Mouse (Mus musculus): ENCODE measurements around the gene Dst.
"Not testable (repeated sequence)": the region's sequence is repeated elsewhere in the genome, so short reads cannot be mapped to it uniquely, and the experiment has no call there.

The Dst gene

DNA sequence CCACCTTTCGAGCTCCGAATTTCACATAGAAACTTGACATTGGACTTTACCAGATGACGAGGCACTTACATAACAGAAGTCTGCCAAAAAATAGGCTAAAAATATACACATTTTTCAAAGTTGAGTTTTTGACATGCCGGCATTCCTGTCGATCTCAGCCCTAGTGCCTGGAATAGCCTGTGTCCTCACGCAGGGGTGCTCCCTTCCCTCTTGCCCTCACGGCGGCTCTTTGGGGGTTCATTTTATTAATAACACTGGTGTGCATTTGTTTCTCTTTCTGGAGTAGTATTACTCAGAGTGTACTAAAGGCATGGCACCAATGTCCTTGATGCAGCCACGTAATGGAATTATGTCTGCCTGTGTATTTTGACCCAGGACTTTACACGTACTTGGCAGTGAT, 146.9 kb downstream of the Dst start:
- Histone ChIP-seq H3K4me3 (replicated peaks; ENCODE audit: low read length) (no peak overlapping the region), H3K27me3 (ENCODE audit: insufficient read depth, low read length) (no peaks in the 10 kb centered on the region), H3K4me1 (replicated peaks; ENCODE audit: low read depth, low read length) (peaks cover 93% of the 10 kb centered on the region), H3K36me3 (ENCODE audit: insufficient read depth, low read length) (no peaks in the 10 kb centered on the region), H3K9me3 (ENCODE audit: low read length) (no peaks in the 10 kb centered on the region)
- no peak for TF ChIP-seq CTCF (conservative IDR thresholded peaks at IDR 0.05; ENCODE audit: low read length)
- no peak for TF ChIP-seq NANOG (IDR thresholded peaks at IDR 0.05; ENCODE audit: borderline replicate concordance, low read length)
- TF ChIP-seq POU5F1 (IDR thresholded peaks at IDR 0.05; ENCODE audit: borderline replicate concordance, low read length): no peak

DNA sequence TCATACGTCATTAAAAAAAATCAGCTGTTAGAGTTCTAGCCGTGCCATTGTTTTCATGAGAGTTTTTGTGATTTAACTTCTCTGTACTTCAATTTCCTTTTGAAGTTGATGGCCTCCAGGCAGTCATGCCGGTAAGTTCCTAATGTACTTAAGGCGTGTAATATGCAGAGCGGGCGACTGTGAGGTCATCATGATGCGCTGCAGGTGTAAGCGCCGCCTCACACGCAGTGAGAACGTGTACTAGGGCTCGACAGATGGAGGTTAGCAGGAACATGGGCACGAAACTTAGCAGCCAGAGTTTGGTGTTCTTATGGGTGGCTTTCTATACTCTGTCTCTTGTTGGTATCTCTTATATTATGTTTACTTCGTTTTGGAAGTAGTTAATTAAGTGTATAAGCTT, 148.6 kb downstream of the Dst start:
- Histone ChIP-seq H3K4me3 (replicated peaks; ENCODE audit: low read length) (no peak overlapping the region), H3K36me3 (ENCODE audit: insufficient read depth, low read length) (no peaks in the 10 kb centered on the region), H3K27me3 (ENCODE audit: insufficient read depth, low read length) (no peaks in the 10 kb centered on the region), H3K4me1 (replicated peaks; ENCODE audit: low read depth, low read length) (peaks cover 94% of the 10 kb centered on the region), H3K9me3 (ENCODE audit: low read length) (no peaks in the 10 kb centered on the region)
- TF ChIP-seq CTCF (conservative IDR thresholded peaks at IDR 0.05; ENCODE audit: low read length): no peak
- no peak for TF ChIP-seq POU5F1 (IDR thresholded peaks at IDR 0.05; ENCODE audit: borderline replicate concordance, low read length)
- TF ChIP-seq NANOG (IDR thresholded peaks at IDR 0.05; ENCODE audit: borderline replicate concordance, low read length): no peak

DNA sequence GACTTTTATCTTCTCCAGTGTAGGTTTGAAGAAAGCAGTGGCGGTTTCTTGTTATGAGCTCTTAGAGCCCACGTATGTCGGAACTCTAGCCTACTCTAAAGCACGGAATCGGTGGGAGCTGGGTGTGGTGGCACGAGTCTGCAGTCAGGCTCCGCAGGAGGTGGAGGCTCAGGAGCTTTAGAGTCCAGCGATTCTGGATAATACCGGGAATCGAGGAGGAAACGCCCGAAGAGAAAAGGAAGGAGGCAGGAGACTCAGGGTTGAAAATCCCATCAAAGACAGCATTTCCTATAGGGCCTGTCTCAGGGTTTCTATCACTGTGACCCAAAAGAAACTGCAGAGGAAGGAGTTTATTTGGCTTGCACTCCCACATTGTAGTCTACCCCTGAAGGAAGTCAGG, 151.2 kb downstream of the Dst start:
- H3K4me3 ChIP-seq (replicated peaks; ENCODE audit: low read length): peak overlapping the region; percentile 24
- H3K9me3 ChIP-seq (ENCODE audit: low read length): no peaks in the 10 kb centered on the region
- H3K4me1 ChIP-seq (replicated peaks; ENCODE audit: low read depth, low read length): peaks cover 91% of the 10 kb centered on the region
- TF ChIP-seq CTCF (conservative IDR thresholded peaks at IDR 0.05; ENCODE audit: low read length): no peak
- no peak for TF ChIP-seq POU5F1 (IDR thresholded peaks at IDR 0.05; ENCODE audit: borderline replicate concordance, low read length)
- TF ChIP-seq NANOG (IDR thresholded peaks at IDR 0.05; ENCODE audit: borderline replicate concordance, low read length): no peak
- H3K36me3 ChIP-seq (ENCODE audit: insufficient read depth, low read length): no peaks in the 10 kb centered on the region
- no peaks in the 10 kb centered on the region for H3K27me3 ChIP-seq (ENCODE audit: insufficient read depth, low read length)

DNA sequence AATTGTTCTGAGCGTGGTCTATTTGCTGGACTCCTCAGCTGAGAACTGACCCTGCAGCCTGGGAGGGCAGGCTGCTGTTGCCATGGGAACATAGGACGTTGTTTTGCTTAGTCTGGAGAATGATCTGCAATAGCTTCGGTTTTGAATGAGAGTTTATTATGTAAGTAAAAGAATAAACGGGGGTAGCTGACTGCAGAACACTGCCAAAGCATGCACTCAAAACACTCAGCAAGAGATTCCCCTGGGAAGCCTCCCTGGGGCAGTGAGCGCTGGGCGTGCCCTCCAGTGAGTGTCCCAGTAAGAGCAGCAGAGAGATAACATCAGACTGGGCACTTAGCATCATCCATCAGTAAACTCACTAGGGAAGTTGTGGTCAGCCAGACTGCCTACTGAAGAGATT, 152.4 kb downstream of the Dst start:
- Histone ChIP-seq H3K9me3 (ENCODE audit: low read length) (no peaks in the 10 kb centered on the region), H3K36me3 (ENCODE audit: insufficient read depth, low read length) (no peaks in the 10 kb centered on the region), H3K27me3 (ENCODE audit: insufficient read depth, low read length) (no peaks in the 10 kb centered on the region), H3K4me3 (replicated peaks; ENCODE audit: low read length) (no peak overlapping the region), H3K4me1 (replicated peaks; ENCODE audit: low read depth, low read length) (peaks cover 92% of the 10 kb centered on the region)
- TF ChIP-seq POU5F1 (IDR thresholded peaks at IDR 0.05; ENCODE audit: borderline replicate concordance, low read length) (no peak), NANOG (IDR thresholded peaks at IDR 0.05; ENCODE audit: borderline replicate concordance, low read length) (no peak), CTCF (conservative IDR thresholded peaks at IDR 0.05; ENCODE audit: low read length) (no peak)

DNA sequence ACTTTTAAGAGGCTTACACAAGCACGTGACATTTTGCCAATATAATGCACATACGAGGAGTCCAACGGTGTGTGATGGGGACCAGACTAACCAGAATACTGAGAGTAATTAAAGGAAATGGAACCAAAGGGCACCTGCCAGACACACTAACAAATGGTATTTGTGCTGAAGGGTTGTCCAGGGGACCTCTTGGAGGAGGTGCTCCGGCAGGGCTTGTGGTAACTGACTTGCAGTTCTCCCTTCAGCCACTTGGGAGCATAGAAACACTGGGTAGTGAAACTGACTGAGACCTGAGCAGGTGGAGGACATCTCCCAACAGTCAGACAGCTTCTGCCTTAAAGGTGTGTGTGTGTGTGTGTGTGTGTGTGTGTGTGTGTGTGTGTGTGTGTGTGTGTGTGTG, 153.1 kb downstream of the Dst start:
- Histone ChIP-seq H3K9me3 (ENCODE audit: low read length) (no peaks in the 10 kb centered on the region), H3K36me3 (ENCODE audit: insufficient read depth, low read length) (no peaks in the 10 kb centered on the region), H3K4me1 (replicated peaks; ENCODE audit: low read depth, low read length) (peaks cover 92% of the 10 kb centered on the region), H3K27me3 (ENCODE audit: insufficient read depth, low read length) (no peaks in the 10 kb centered on the region), H3K4me3 (replicated peaks; ENCODE audit: low read length) (no peak overlapping the region)
- TF ChIP-seq NANOG (IDR thresholded peaks at IDR 0.05; ENCODE audit: borderline replicate concordance, low read length) (no peak), CTCF (conservative IDR thresholded peaks at IDR 0.05; ENCODE audit: low read length) (peak; percentile 54)

DNA sequence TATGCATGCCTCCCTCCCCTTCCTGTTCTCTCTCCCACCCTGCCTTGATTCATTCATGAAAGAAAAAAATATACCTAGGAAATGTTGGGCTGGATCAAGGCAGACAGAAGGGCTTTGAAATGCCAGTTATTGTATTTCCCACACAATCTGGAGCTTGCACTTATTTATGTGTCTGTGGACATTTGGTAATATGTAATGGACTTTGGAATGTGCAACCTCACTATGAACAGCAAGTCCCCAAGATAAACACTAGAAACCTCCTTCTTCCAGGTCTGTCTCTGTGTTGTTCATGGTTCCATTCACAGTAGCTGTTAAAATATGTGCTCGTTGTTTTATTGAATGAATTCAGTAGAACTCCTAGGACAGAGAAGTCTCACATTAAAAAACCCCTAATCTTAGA, 153.8 kb downstream of the Dst start:
- no peaks in the 10 kb centered on the region for H3K36me3 ChIP-seq (ENCODE audit: insufficient read depth, low read length)
- no peaks in the 10 kb centered on the region for H3K27me3 ChIP-seq (ENCODE audit: insufficient read depth, low read length)
- H3K4me3 ChIP-seq (replicated peaks; ENCODE audit: low read length): no peak overlapping the region
- peaks cover 90% of the 10 kb centered on the region for H3K4me1 ChIP-seq (replicated peaks; ENCODE audit: low read depth, low read length)
- TF ChIP-seq POU5F1 (IDR thresholded peaks at IDR 0.05; ENCODE audit: borderline replicate concordance, low read length) (no peak), NANOG (IDR thresholded peaks at IDR 0.05; ENCODE audit: borderline replicate concordance, low read length) (no peak), CTCF (conservative IDR thresholded peaks at IDR 0.05; ENCODE audit: low read length) (no peak)
- H3K9me3 ChIP-seq (ENCODE audit: low read length): no peaks in the 10 kb centered on the region

DNA sequence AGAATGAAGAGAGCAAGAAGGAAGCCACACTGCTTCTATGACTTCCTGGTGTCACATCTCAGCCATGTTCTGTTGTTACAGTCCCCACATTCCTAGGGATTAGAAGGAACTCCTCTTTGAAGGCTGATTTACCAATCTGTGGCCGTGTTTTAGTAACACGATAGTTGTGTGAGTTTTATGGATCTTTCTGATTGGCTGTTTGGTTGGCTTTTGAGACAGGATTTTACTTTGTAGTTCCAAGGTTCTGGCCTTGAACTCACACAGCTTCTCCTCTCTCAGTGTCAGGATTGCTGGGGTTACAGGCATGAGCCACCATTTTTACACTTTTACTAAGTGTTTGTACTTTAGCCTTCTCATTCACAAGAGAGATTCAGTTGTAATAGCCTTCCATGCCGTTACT, 155.9 kb downstream of the Dst start:
- Histone ChIP-seq H3K36me3 (ENCODE audit: insufficient read depth, low read length) (no peaks in the 10 kb centered on the region), H3K4me1 (replicated peaks; ENCODE audit: low read depth, low read length) (peaks cover 90% of the 10 kb centered on the region), H3K9me3 (ENCODE audit: low read length) (no peaks in the 10 kb centered on the region), H3K4me3 (replicated peaks; ENCODE audit: low read length) (no peak overlapping the region), H3K27me3 (ENCODE audit: insufficient read depth, low read length) (no peaks in the 10 kb centered on the region)
- no peak for TF ChIP-seq POU5F1 (IDR thresholded peaks at IDR 0.05; ENCODE audit: borderline replicate concordance, low read length)
- TF ChIP-seq NANOG (IDR thresholded peaks at IDR 0.05; ENCODE audit: borderline replicate concordance, low read length): no peak
- TF ChIP-seq CTCF (conservative IDR thresholded peaks at IDR 0.05; ENCODE audit: low read length): no peak

DNA sequence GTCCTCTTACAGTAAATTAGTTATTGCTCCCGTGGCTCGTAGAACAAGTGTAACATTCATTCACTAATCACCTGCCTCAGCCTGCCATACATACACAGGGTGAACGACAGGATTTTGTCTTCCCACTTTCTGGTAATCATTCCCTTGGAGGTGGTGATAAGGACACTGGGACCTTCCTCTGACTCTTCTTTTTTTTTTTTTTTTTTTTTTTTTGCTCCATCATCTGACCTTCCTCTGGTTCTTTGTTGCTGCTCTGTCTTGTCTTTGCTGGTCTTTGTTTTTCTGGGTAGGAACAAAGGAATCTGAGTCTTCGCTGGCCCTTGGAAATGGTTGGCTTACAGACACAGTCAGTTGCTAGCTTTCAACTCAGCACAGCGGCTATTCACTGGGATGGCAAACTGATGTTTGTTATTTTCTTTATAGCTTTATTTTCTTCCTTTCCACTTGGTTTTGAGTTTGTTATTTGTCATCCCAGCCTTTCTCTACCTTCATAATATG, 157.6 kb downstream of the Dst start:
- no peaks in the 10 kb centered on the region for H3K36me3 ChIP-seq (ENCODE audit: insufficient read depth, low read length)
- H3K27me3 ChIP-seq (ENCODE audit: insufficient read depth, low read length): no peaks in the 10 kb centered on the region
- no peaks in the 10 kb centered on the region for H3K9me3 ChIP-seq (ENCODE audit: low read length)
- H3K4me3 ChIP-seq (replicated peaks; ENCODE audit: low read length): no peak overlapping the region
- no peak for TF ChIP-seq CTCF (conservative IDR thresholded peaks at IDR 0.05; ENCODE audit: low read length)
- no peak for TF ChIP-seq NANOG (IDR thresholded peaks at IDR 0.05; ENCODE audit: borderline replicate concordance, low read length)
- no peak for TF ChIP-seq POU5F1 (IDR thresholded peaks at IDR 0.05; ENCODE audit: borderline replicate concordance, low read length)
- peaks cover 91% of the 10 kb centered on the region for H3K4me1 ChIP-seq (replicated peaks; ENCODE audit: low read depth, low read length)

DNA sequence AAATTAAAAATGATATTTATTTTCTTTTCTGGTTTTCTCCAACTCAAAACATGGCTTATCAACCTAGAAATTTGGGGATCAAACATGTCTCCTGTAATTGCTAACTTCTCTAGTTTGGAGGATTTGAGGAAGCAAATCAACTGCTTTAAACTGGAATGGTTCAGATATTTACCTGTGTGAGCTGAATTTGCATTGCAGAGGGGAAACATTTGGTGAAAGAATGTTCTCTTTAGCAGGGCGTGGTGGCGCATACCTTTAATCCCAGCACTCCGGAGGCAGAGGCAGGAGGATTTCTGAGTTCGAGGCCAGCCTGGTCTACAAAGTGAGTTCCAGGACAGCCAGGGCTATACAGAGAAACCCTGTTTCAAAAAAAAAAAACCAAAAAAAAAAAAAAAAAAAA, 158.4 kb downstream of the Dst start:
- H3K4me3 ChIP-seq (replicated peaks; ENCODE audit: low read length); H3K36me3 ChIP-seq (ENCODE audit: insufficient read depth, low read length); H3K27me3 ChIP-seq (ENCODE audit: insufficient read depth, low read length); H3K9me3 ChIP-seq (ENCODE audit: low read length): not testable (repeated sequence)
- H3K4me1 ChIP-seq (replicated peaks; ENCODE audit: low read depth, low read length): peaks cover 94% of the 10 kb centered on the region

Data from E14TG2a.4 (cell line).